Mouse (Mus musculus) Muller cell, postnatal 12 days (primary cell): ENCODE data around the gene Hist1h4b.
"Not testable (repeated sequence)": the region's sequence is repeated elsewhere in the genome, so short reads cannot be mapped to it uniquely, and the experiment has no call there.

Source experiments
- DNase-seq: peaks from one replicate; pipeline ENCODE4 v3.0.0-alpha.2; 2015; ENCODE audit errors: inconsistent ontology term

The Hist1h4b gene

DNA sequence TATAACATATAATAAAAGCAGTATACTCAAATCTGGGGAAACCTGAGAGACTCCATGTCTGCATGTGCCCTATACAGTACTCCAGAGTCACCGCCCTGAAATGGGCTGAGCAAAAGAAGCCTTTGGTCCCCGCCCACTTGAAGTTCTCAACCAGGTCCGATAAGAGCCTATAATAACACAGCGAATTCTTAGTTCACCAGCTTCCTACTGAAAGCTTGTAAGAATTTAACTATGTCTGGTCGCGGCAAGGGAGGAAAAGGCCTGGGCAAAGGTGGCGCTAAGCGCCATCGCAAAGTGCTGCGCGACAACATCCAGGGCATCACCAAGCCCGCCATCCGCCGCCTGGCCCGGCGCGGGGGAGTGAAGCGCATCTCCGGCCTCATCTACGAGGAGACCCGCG is at the start of gene Hist1h4b:
Gene Hist1h4b, plus strand, starts transcription at position 224 of the 400 bp plus-strand sequence.
- DNase-seq = peak; percentile 84

DNA sequence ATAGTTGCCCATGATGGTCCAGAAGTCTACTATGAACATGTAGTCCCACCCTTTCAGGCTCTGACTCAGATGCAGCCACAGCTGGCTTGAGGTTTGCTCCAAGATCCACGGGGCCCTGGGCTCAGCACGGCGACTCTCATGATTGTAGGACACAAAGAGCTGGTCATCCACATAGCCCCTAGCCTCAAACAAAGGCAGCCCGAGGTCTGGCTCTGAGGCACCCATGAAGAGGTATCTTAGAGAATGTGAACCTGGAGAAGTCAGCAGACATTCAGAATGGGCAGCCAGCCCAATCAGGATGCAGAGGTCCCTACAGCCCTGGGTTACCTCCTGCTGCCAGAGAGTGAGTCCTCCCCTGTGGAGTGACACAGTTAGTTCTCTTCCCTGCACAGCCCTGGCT is 48.8 kb upstream of the Hist1h4b start:
- no peak for DNase-seq

DNA sequence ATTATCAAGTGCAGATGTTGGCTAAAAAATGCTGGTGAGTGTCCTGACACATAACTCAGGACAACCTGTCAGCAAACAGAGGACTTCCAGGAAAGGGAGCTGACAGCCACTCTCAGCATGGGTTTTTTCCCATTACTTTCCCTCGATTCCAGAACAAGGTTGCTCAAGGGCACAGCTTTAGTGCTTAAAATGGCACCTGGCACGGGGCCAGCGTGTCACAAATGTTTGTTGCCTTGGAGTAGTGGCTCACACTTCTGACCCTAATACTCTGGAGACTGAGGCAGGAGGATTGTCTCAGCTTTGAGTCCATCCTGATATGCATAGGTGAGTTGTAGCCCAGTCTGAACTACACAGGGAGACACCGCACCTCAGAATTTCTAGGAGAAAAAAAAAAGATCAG is 48.2 kb upstream of the Hist1h4b start:
- no peak for DNase-seq

DNA sequence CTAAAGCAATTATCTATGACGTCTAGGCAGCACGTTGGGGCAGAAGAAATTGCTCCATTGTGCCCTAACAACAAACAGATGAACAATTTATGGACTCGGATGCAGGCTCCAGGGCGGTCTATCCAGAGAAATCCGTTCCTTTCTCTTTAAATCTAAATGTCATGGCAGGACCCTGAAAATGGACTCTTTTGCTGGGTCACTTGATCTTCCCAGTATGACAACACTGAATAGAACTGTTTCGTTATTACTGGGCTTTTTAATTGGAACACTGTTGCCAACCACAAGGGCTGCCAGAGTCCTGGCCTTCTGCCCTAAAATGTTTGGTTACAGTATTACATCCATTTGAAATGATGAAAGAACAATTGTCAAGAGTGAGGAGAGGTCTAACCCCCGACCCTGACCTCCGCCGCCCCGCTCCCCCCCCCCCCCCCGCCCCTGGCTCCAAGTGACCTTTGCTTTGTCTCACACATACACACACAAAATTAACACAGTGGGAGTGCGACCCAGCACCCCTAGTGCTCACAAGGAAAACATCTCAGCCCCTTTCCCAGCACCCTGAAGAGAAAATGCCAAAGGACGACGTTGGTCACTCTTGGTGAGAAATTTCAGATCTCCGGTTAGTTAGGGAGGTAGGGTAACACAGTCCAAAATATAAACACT is 47.0 kb upstream of the Hist1h4b start:
- peak; percentile 79 for DNase-seq

DNA sequence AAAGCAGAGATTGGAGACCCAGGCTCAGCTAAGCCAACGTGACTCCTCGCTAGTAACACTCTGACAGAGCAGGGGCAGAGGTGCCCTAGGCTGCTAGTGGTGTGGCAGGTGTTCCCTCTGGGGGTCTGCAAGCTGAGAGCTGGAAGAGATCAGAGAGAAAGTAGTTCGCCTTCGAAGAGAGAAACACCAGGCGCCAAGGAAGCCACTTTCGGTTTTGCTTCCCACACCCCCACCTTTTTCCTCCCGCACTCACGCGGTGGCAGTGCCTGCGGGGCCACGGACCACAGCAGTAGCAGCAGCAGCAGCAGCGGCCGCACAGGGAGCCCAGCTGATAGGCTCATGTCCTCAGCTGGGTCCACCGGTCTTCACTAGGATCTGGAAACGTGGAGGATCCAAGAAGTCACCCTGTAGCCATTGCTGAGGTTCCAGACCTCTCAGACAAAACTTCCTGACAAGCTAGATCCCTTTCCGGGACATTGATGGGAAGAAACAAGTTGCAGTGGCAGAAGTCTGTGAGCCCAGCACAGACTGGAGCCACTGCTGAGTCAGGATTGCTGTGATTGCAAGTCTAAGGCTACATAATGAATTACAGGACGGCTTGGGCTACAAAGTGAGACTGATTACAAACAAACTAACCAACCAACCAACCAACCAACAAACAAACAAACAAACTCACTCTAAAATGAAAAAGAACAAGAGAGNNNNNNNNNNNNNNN is 46.3 kb upstream of the Hist1h4b start, which contains the start of gene Hfe:
Gene Hfe, minus strand, starts transcription at position 481 of the 716 bp plus-strand sequence.
- peak; percentile 83 for DNase-seq

DNA sequence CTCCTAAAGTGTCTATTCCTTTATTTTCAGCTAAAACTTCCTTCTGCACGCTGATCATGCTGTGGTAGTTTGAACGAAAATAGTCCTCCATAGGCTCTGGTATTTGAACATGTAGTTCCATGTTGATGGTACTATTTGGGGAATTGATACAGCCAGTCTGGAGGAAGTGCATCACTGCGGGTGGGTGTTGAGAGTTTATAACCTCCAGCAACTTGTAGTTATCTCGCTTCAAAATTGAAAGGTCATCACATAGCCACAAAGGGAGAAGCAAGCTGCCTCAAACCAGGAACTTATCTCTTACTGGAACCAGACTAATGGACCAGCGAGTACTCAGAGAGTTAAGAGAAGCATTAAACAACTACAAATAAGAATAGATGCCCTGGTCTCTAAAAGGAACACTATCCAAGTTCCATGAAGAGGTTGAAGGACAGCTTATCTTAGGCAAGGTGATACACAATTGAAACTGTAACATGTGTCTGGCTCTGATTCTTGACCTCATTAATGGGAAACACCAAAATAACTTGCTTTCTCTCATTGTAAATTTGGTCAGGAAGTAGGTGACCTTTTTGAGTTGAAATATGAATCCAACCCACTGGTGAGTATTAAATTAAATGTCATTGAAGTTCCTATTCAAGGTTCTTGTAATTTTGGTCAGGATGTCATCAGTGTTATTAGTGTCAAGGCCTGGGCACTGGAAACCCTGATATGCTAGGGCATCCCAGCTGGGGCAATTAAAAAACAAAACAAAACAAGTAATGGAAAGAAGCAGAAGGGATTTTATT is 40.4 kb upstream of the Hist1h4b start:
- DNase-seq = no peak

DNA sequence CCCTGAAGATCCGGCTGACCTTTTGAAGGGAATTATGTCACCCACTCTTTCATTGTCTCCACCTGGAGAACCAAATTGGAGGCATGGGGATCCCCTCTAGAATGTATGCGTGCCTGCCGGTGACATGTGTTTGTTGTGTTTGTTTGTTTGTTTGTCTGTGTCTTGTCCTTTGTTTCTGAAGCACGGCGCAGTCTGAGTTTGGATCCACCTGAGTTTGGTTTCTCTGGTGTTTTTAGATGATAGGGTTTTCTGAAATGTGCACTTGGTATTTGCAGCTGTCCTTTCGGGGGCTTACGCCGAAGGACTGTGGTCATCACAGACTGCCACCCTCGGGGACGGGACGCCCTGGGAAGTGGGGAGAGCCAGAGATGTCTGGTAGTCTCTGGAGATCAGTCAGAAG is 39.6 kb upstream of the Hist1h4b start:
- DNase-seq = no peak

DNA sequence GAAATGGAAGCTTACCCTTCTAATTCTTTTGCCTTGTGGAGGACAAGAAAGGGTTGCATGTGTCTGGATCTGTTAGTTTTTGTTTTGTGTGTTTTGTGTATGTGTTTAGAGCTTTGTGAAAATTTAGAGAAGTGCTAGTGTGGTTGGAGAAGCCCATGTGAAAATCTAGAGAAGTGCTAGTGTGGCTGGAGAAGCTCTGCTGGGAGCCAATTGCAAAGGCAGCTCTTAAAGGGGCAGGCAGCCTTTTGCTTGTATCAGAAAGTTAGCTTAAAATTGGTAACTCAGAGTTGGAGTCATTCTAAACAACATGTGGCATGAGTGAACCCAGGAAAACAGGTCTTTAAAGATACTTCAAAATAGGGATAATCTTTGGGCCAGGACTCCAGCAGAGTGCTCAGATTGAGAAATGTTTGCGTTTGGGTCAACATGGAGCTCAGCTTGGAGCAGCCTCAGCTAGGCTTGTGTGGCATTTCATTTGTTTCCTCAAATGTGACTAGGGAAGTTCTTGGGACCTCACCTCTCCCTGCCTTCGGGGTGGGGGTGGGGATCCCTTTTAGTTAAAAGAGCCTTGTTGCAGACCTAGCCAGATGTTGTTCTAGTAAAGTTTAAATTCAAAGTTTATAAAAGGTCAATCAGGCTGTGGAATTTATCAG is 39.1 kb upstream of the Hist1h4b start:
- not testable (repeated sequence) for DNase-seq

DNA sequence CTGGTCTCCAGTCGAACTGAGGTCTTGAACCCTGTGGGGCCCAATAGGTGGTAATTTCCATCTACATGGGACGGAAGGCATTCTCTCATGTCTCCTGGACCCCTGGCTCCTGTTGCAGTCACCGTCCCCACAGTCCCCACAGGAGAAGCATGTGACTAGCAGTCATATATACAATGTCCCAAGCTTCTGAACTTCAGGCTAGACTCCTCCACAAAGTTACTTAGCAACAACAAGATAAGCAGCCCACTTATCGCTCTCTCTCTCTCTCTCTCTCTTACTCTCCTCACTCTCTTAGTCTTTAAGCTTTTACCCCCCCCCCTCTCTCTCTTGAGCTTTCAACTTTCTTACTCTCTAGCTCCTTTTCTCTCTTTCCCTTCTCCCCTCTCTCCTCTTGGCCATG is 32.6 kb upstream of the Hist1h4b start:
- DNase-seq = no peak

DNA sequence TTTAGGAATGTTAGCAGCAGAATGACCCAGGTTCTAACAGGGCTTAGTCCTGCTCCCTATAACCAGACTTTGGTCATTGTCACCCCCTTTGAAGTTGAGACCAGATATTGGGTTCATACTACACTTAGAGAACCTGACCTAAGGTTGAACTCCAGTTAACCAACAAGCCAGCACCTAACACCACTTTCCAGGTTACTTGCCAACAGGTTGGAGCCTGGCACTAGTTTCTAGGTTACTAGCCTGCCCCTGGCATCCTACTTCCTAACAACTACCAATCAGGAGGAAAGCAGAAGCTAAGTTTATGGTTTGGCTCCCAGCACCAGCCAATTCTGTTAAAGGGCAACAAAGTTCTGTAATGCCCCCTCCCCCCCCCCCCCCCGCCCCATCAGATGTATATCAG is 31.6 kb upstream of the Hist1h4b start:
- no peak for DNase-seq

DNA sequence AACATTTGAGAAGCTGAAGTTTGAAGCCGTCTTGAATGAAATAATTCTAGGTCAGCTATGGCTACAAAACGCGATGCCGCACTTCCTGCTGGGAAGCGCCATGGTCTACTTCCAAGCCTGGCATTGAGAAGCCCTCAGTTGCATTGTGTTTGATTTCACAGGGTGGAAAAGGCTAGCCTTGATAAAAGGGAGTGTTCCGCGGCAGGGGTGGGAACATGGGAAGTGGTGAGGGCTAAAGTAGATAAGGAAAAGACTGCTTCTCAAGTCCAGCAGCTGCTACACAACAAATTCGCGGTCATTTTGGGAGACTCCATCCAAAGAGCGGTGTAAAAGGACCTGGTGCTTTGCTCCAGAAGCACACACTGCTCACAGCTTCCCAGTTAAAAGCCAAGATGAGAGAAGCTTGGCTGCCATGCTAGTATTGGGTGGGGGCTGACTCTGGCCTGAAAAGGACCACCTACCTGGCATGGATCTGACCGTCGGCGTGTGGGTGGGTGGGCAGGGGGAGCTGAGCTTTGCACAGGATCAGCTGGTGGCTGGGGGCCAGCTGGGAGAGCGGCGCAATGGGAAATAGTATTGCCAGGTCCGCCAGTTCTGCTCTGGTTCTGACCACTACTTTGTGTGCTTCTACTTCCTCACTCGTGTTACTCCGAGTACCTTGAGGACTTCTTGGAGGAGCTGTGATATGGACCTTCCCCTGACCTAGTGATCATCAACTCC is 28.2 kb upstream of the Hist1h4b start:
- DNase-seq = no peak

DNA sequence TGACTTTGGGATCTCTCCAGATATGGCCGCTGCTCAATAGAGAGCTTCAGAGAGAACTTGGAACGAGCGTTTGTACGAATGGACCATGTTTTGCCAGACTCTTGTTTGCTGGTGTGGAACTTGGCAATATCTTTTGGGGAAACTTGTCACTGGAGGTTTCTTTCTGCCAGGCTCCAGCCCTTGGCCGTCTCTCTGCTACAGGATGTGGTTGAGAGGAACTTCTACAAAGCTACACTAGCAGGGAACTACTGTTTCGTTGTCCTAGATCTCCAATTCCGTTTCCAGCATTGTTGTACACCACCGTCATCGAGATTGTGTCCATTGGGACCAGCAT is 27.7 kb upstream of the Hist1h4b start:
- DNase-seq = no peak

DNA sequence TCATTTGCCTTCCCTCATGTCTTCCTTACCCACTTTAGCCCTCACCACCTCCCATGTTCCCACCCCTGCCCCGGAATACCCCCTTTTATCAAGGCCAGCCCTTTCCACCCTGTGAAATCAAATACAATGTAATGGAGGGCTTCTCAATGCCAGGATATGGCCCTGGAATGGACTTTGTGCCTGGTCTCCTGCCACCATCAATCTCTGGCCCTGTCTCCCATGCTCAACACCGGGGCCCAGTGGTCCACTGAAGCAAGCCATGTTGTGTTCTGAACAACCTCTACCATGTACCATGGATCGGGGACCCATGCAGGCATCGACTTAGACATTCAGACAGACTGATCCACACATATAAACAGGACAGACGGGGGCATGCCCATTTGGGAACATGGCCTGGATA is 27.1 kb upstream of the Hist1h4b start:
- DNase-seq = no peak

DNA sequence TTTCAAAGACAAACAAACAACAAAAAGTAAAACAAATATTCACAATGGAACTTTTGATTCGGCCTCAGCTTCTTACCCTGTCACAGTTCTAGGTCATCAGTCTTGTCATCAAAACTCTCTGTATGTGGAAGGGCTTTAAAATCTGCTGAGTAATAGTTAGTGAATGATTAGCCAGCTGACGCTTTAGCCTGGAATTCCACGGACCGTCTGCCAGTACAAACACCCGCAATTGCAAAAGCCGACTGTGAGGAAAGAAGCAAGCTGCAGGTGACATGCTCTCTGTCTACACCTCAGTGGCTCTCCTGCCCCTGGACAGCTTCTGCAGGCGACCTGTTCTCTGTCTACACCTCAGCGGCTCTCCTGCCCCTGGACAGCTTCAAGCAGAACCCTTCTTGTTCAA is 26.3 kb upstream of the Hist1h4b start:
- DNase-seq = peak; percentile 79

DNA sequence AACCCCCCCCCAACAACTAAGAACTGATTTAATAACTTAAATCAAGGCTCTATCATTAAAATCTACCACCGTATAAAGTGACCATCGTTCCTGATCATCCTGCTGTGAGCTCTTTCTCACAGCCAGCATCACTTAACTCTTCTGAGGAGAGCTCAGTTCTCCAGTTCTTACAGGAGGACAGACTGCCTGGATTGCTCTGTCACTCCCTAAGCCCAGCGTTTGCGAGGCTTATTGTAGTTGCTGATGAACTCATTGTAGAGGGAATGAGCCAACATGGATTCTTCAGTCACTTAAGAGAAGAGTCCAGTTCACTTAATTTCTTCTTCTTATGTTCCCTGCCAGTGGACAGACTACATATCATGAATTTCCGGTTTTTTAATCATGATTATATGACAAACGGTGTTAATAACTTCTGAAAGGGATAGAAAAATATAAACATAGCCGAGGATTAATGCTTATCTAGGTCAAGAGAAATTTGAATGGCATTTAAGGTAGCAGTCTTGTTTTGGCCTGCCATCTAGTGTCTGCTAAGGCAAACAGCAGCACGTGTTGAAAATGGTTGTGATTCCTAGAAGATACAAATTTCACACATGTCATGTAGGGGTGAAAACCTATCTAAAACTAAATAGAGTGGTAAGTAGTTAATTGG is 24.5 kb upstream of the Hist1h4b start:
- peak; percentile 53 for DNase-seq

DNA sequence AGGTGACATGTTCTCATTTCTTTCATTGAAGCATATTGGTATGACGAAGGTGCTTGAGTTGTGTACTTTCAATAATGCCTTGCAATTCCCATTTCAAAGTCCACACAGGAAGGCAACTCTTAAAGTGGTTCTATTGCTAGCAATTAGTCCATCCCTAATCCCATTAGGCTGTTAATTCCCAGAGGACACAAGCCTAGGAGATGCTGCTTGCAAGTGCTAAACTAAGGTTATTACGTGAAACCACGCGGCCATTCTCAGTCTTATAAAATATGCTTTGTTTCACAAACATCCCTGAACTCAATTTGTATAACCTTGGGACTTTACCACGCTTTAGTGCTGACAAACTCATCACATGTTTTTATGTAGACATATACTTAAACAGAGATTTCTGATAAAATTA is 19.7 kb upstream of the Hist1h4b start:
- no peak for DNase-seq

DNA sequence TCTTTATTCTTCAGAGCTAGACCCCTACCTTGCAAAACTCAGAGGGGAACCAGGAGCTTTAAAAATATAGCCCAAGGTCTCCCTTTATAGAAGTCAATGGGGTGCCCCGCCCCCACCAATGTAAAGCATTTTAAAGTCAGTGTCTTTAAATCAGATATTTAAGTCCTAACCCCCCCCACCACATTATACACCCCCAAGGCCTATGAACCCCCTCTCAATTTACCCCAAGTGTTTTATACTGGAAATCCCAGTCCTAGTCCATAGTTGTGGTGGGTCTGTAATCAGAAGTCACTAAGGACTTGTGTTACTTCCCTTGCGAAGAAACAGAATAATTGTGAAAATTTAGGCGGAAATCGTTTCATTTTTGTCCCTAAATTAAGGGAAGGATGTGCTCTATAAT is 18.8 kb upstream of the Hist1h4b start:
- no peak for DNase-seq

DNA sequence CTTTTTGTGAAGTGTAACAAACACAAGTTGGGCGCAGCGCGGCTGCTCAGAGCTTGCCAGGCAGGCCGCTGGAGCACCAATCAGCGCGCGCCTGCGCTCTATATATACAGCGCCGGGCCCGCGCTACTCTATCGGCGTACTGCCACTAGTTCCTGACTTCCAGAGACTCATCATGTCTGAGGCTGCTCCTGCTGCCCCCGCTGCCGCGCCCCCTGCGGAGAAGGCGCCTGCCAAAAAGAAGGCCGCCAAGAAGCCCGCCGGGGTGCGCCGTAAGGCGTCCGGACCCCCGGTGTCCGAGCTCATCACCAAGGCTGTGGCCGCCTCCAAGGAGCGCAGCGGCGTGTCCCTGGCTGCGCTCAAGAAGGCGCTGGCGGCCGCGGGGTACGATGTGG is 18.1 kb upstream of the Hist1h4b start, which contains the start of gene Hist1h1c:
Gene Hist1h1c, plus strand, starts transcription at position 132 of the 392 bp plus-strand sequence.
- peak; percentile 91 for DNase-seq

DNA sequence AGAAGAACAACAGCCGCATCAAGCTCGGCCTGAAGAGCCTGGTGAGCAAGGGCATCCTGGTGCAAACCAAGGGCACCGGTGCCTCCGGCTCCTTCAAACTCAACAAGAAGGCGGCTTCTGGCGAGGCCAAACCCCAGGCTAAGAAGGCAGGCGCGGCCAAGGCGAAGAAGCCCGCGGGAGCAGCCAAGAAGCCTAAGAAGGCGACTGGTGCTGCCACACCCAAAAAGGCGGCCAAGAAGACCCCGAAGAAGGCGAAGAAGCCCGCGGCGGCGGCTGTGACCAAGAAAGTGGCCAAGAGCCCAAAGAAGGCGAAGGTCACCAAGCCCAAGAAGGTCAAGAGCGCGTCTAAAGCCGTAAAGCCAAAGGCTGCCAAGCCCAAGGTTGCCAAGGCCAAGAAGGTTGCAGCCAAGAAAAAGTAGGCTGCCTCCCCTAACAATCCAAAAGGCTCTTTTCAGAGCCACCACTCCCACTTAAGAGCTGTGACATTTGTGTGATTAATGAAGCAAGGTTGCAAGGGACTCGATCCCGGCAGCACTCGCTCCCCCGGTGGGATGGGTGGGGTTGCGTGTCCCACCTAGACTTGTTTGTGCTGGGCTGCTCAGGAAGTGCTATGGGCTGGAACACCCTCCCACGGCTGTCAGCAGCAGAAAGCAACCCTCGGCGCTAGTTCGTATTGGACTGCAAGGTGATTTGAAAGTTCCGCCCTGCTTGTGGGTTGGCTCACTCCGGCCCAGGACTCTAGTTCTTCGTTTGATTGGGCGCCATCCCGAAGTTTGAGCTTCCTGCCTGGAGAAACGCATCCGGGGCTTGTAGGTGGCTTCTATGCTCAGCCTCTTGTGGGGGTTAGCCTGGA is 17.5 kb upstream of the Hist1h4b start:
- peak; percentile 94 for DNase-seq

DNA sequence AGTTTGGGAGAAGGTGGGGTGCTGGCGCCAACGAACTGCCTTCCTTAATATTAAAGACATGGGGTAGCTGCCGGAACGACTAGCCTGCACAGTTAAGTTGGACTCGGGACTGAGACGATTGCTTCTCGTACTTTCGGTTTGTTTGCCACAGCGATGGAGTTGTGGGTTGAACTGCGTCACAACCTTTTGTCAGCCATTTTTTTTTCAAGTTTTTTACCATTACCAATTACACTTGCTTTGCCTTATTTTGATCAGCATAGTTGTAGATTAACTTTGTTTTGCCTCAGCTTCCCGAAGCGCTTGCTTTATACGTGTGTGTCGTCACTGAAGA is 16.9 kb upstream of the Hist1h4b start:
- no peak for DNase-seq
